Mouse (Mus musculus): Measurements from ENCODE around the gene Sh3rf3. TPM values are rescaled to one million over a fixed set of nuclear protein-coding genes. Genes with fewer than 3 reads are reported as not detected.

Sh3rf3 gene
- total RNA-seq, 2 experiments from 2014 or later = 48.3 to 55.2 TPM

GRCm38 (mm10) chr10:58926578-58926977, 113.4 kb downstream of the Sh3rf3 start:
- no peak overlapping the region for H3K27ac ChIP-seq
- no peak overlapping the region for H3K4me3 ChIP-seq
- DNase-seq (ENCODE audit: extremely low spot score in 1 of 2, low spot score in 2 of 2) = no peak
- intact Hi-C loops (cut with DNase I) = no loop called here
- no peak for TF ChIP-seq CTCF (IDR thresholded peaks at IDR 0.05)

- TF ChIP-seq CTCF (IDR thresholded peaks at IDR 0.05) = no peak
- no peak overlapping the region for H3K4me3 ChIP-seq
- no peak for DNase-seq (ENCODE audit: extremely low spot score in 1 of 2, low spot score in 2 of 2)
- H3K27ac ChIP-seq = no peak overlapping the region
- intact Hi-C loops (cut with DNase I) = no loop called here
These were observed 115.8 kb downstream of the Sh3rf3 start for GRCm38 (mm10) chr10:58928952-58929442.

- DNase-seq (ENCODE audit: extremely low spot score in 1 of 2, low spot score in 2 of 2) = no peak
- H3K4me3 ChIP-seq = peak overlapping the region; percentile 21; the same call in 1 of the 2 replicates
- intact Hi-C loops (cut with DNase I) = no loop called here
- TF ChIP-seq CTCF (IDR thresholded peaks at IDR 0.05) = no peak
- H3K27ac ChIP-seq = no peak overlapping the region
These were observed 119.1 kb downstream of the Sh3rf3 start for GRCm38 (mm10) chr10:58932151-58932773.

DNA sequence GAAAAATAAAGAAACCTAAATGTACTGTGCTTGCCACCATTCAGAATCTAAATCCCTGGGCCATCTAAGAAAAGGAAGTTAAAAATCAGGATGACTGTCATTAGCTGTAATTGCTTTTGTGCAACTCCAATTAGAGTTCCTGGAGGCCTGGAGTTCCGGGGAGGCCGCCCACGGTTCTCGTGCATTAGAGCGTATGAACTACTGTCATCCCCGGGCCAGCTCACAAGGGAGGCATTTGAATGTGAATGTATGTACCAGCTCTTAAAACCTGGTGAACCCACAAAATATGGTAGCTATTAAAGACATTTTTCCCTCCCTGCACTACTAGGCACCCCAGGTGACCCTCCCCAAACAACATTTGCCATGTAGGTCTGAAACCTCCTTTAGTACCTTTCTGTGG, 122.4 kb downstream of the Sh3rf3 start:
- Histone ChIP-seq H3K4me3 (no peak overlapping the region), H3K27ac (peak overlapping the region; percentile 38; the same call in 1 of the 2 replicates)
- TF ChIP-seq CTCF (IDR thresholded peaks at IDR 0.05) = no peak
- intact Hi-C loops (cut with DNase I) = loop anchor here (2.0 kb wide), 1 partner anchor 123 kb away; the partner anchor contains the start of gene Sh3rf3
- DNase-seq (ENCODE audit: extremely low spot score in 1 of 2, low spot score in 2 of 2) = no peak

GRCm38 (mm10) chr10:58936441-58936860, 123.3 kb downstream of the Sh3rf3 start:
- TF ChIP-seq CTCF (IDR thresholded peaks at IDR 0.05) = no peak
- Histone ChIP-seq H3K4me3 (no peak overlapping the region), H3K27ac (peak overlapping the region; percentile 38)
- no peak for DNase-seq (ENCODE audit: extremely low spot score in 1 of 2, low spot score in 2 of 2)
- intact Hi-C loops (cut with DNase I) = loop anchor here (2.0 kb wide), 1 partner anchor 124 kb away; the partner anchor contains the start of gene Sh3rf3

GRCm38 (mm10) chr10:58937521-58937920, 124.4 kb downstream of the Sh3rf3 start:
- intact Hi-C loops (cut with DNase I) = loop anchor here (2.0 kb wide), 1 partner anchor 125 kb away; the partner anchor contains the start of gene Sh3rf3
- DNase-seq (ENCODE audit: extremely low spot score in 1 of 2, low spot score in 2 of 2) = no peak
- no peak overlapping the region for H3K4me3 ChIP-seq
- no peak for TF ChIP-seq CTCF (IDR thresholded peaks at IDR 0.05)
- no peak overlapping the region for H3K27ac ChIP-seq

DNA sequence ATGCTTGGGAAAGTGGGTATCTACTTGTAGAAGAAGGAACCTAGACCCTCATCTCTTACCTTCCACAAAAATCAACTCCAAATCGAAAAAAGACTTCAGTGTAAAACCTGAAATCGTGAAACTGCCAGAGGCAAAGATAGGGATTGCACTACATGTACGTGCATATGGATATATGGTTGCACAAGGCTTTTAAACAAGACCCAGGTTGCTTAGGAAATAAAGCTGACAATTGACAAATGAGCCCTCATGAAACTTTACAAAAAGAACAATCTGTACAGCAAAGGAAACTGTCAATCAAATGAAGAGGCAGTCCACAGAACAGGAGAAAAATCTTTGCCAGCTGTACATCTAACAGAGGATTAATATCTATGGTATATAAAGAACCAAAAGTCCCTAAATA, 129.7 kb downstream of the Sh3rf3 start:
- intact Hi-C loops (cut with DNase I) = no loop called here
- Histone ChIP-seq H3K27ac (no peak overlapping the region), H3K4me3 (no peak overlapping the region)
- TF ChIP-seq CTCF (IDR thresholded peaks at IDR 0.05) = no peak
- DNase-seq (ENCODE audit: extremely low spot score in 1 of 2, low spot score in 2 of 2) = no peak

- intact Hi-C loops (cut with DNase I) = no loop called here
- no peak for TF ChIP-seq CTCF (IDR thresholded peaks at IDR 0.05)
- Histone ChIP-seq H3K4me3 (no peak overlapping the region), H3K27ac (no peak overlapping the region)
- DNase-seq (ENCODE audit: extremely low spot score in 1 of 2, low spot score in 2 of 2) = no peak
These were observed 130.7 kb downstream of the Sh3rf3 start for GRCm38 (mm10) chr10:58943661-58944400.

- no peak overlapping the region for H3K4me3 ChIP-seq
- H3K27ac ChIP-seq = no peak overlapping the region
- peak in 1 of 2 experiments; percentile 4 for DNase-seq (ENCODE audit: extremely low spot score in 1 of 2, low spot score in 2 of 2)
- intact Hi-C loops (cut with DNase I) = no loop called here
- no peak for TF ChIP-seq CTCF (IDR thresholded peaks at IDR 0.05)
These were observed 131.8 kb downstream of the Sh3rf3 start for GRCm38 (mm10) chr10:58944930-58945329.

DNA sequence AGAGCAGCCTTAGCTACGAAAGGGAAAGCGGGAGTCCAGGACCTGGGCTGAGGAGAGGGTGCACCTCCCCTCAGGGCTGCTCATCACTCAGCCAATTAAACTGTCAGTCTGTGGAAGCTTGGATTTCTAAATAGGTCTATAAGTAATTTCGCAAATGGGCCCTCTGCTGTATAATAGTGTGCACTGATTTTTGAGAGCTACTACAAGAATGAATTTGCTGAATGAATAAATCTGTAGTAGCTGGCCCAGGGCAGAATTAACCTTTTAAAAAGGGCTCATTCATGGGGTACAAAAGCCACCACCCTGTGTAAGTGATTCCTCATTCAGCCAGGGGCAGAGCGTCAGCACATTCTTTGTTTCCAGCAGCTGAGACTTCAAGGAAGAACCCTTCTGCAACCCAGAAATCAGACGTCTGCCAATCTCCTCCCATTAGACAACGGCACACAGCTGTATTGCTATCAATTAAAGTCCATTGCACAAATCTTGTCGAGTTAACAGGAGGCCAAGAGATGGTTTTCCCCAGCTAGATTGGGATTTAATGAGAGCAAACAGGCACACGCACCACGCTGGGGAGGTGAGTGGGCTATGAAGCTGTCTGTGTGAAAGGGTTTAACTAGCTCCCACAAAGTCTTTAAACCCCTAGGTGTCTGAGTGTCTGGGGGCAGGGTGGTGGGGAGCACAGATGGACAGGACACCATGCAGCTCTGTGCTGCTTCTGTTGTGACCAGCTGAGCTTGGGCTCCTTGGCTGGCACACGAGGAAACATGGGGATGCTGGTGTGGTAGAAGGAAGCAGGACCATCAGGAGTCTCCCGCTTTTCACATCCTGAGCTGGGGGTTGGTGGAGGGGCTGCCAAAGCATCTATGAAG, 136.8 kb downstream of the Sh3rf3 start:
- no peak; the same call in 1 of the 2 replicates for TF ChIP-seq CTCF (IDR thresholded peaks at IDR 0.05)
- intact Hi-C loops (cut with DNase I) = no loop called here
- Histone ChIP-seq H3K4me3 (no peak overlapping the region), H3K27ac (no peak overlapping the region)
- DNase-seq (ENCODE audit: extremely low spot score in 1 of 2, low spot score in 2 of 2) = peak in 1 of 2 experiments; percentile 8

- no peak for DNase-seq (ENCODE audit: extremely low spot score in 1 of 2, low spot score in 2 of 2)
- Histone ChIP-seq H3K27ac (no peak overlapping the region), H3K4me3 (no peak overlapping the region)
- TF ChIP-seq CTCF (IDR thresholded peaks at IDR 0.05) = no peak
- intact Hi-C loops (cut with DNase I) = no loop called here
These were observed 147.0 kb downstream of the Sh3rf3 start for GRCm38 (mm10) chr10:58960193-58960592.

Measured in left cerebral cortex, adult 2 months (tissue).